Mouse (Mus musculus) midbrain, embryonic 13.5 days (tissue): ENCODE measurements around the gene Nrarp. TPM values are rescaled to one million over a fixed set of nuclear protein-coding genes. Genes with fewer than 3 reads are reported as not detected.
A peak's percentile ranks its signal among the peaks of the same experiment; 100 is the strongest.

Experiments used
- ATAC-seq: fragments of 200-750 bp; cut with Nextera tagmentation; 2 replicates; pipeline ENCODE4 v1.8.0; 2017; ENCODE audit warnings: mild to moderate bottlenecking, moderate TSS enrichment, moderate library complexity
- H3K27ac ChIP-seq: fragments of 300-500 bp; sonication (generic); 2 replicates; pipeline ENCODE4 v1.5.1; 2015; ENCODE audit warnings: inconsistent platforms, mild to moderate bottlenecking, moderate library complexity
- H3K27me3 ChIP-seq: fragments of 300-500 bp; sonication (generic); 2 replicates; pipeline ENCODE4 v1.6.1; 2015; ENCODE audit warnings: mild to moderate bottlenecking, inconsistent platforms
- H3K36me3 ChIP-seq: fragments of 300-500 bp; sonication (generic); 2 replicates; pipeline ENCODE4 v1.6.1; 2015; ENCODE audit warnings: mild to moderate bottlenecking, inconsistent platforms
- H3K4me1 ChIP-seq: fragments of 300-500 bp; sonication (generic); replicated peaks from 2 replicates; pipeline ENCODE4 v1.6.1; 2015; ENCODE audit warnings: inconsistent platforms
- H3K4me2 ChIP-seq: fragments of 300-500 bp; sonication (generic); replicated peaks from 2 replicates; pipeline ENCODE4 v1.6.1; 2015; ENCODE audit warnings: moderate library complexity, mild to moderate bottlenecking, inconsistent platforms
- H3K4me3 ChIP-seq: fragments of 300-500 bp; sonication (generic); replicated peaks from 2 replicates; pipeline ENCODE4 v1.5.1; 2015; ENCODE audit warnings: mild to moderate bottlenecking, inconsistent platforms
- H3K9ac ChIP-seq: fragments of 300-500 bp; sonication (generic); replicated peaks from 2 replicates; pipeline ENCODE4 v1.6.1; 2015; ENCODE audit warnings: mild to moderate bottlenecking, inconsistent platforms
- H3K9me3 ChIP-seq: fragments of 300-500 bp; sonication (generic); 2 replicates; pipeline ENCODE4 v1.6.1; 2016; ENCODE audit warnings: mild to moderate bottlenecking, inconsistent platforms
- WGBS: fragments of 180-500 bp; shearing (Covaris S2); methylation state at CpG from one replicate; pipeline ENCODE4 v1.1.7; 2015; 5-methylcytosine and 5-hydroxymethylcytosine counted together
- polyA plus RNA-seq: library from polyadenylated mRNA; unstranded; fragments of >200 nt; fragmentation: Nextera tagmentation; extraction: Ambion mirVana; gene quantifications from 2 replicates; pipeline ENCODE4 v1.2.1, GENCODE M21; 2015

Gene Nrarp
- polyA plus RNA-seq, result 26.8 and 33.9 TPM in 2 replicates

DNA sequence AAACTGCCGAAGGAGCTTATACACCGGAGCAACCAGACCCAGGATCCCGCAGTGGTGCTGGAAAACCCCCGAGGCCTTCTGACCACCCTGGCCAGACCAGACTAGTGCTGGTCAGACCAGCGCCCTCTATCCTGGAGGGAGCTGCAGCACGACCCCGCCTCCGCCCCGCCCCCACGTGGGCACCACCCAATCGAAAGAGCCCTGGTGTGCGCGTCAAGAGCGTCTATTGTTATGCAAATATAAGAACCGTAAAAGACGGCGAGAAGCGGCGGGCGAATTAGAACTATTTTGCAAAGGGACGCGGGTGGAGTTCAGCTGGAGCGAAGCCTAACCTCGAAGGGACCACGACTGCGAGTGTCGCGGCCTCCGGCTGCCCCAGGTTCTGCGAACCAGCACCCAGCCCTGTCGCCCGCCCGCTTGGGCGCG, at the start of gene Nrarp:
Gene Nrarp, plus strand, starts transcription at position 281 of the 426 bp plus-strand sequence.
- H3K9me3 ChIP-seq, result no peaks in the 10 kb centered on the region
- H3K4me2 ChIP-seq, result peak within 1 kb of the TSS; percentile 65
- peaks cover 93% of the 10 kb centered on the region for H3K4me1 ChIP-seq

DNA sequence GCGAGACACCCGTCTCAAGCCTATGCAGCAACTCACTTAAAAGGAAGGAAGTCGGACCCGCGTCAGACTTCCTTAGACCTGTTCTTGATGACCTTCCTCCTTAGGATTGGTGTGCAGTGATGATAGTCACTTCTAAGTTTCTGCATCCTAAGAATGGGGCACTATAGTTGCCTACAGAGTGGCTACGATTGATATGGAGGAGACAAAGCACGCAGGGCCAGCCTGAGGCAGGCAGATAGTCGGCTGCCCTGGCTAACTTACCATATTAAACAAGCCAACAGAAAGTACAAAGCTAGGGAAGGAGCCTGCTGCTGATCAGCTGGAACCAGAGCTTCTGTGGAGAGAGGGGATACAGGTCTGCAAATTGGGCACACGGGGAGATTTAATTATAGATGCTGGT, 49.0 kb upstream of the Nrarp start:
- 78% methylated on average over 9 of the region's 9 CpGs for WGBS
- no peak overlapping the region for H3K4me2 ChIP-seq
- ATAC-seq, result no peak

More for the DNA sequence above, at the start of gene Nrarp:
- H3K9ac ChIP-seq, result peak within 1 kb of the TSS; percentile 75
- peak; percentile 87 for ATAC-seq
- H3K27me3 ChIP-seq, result 0 out of 2 replicates have a peak, but pooled peaks cover 3% of the 10 kb centered on the region
- peak within 1 kb of the TSS; percentile 65 for H3K4me3 ChIP-seq
- 1% methylated on average over 32 of the region's 35 CpGs for WGBS
- H3K36me3 ChIP-seq, result no peaks in the 10 kb centered on the region
- peak within 1 kb of the TSS; percentile 86 for H3K27ac ChIP-seq

DNA sequence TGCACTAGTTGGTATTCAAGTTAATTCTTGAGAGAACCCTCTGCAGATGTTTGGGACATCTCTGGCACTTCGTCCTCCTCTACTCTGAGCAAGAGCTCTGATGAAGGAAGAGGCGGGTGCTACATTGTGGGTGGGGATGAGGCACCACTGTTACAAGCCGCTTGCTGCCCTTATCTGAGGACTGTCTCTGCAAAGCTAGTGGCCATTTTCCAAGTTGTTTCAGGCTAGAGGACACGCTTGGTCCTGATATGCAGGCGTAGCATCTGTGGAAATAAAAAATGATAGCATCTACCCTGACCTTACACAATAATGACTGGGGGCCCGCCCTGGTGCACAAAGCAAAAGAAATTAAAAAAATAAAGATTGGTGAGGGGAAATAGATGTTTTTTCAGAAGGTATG, 42.7 kb upstream of the Nrarp start:
- no peak for ATAC-seq
- H3K27ac ChIP-seq, result no peak overlapping the region
- 89% methylated on average over 6 of the region's 6 CpGs for WGBS

More for the DNA sequence above, 49.0 kb upstream of the Nrarp start:
- H3K4me1 ChIP-seq, result peaks cover 30% of the 10 kb centered on the region
- H3K9me3 ChIP-seq, result no peaks in the 10 kb centered on the region
- H3K27me3 ChIP-seq, result 0 out of 2 replicates have a peak, but pooled peaks cover 5% of the 10 kb centered on the region
- H3K36me3 ChIP-seq, result no peaks in the 10 kb centered on the region
- H3K4me3 ChIP-seq, result no peak overlapping the region
- H3K27ac ChIP-seq, result no peak overlapping the region
- H3K9ac ChIP-seq, result no peak overlapping the region

DNA sequence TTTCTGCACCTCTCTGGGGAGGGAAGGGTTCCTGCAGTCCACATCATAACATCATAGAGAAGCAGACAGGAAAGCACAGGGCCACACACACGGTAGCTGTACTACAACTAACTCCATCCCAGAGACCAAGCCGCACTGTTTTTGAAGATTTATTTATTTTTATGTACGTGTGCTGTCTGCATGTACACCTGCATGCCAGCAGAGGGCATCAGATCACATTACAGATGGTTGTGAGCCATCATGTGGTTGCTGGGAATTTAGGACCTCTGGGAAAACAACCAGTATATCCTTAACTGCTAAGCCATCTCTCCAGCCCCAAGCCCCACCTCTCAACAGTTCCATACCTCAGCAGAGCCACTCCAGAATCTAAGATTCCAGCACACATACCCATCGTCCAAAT, 39.4 kb upstream of the Nrarp start:
- no peak overlapping the region for H3K9ac ChIP-seq
- H3K27ac ChIP-seq, result no peak overlapping the region
- WGBS, result 76% methylated on average over 4 of the region's 4 CpGs
- H3K9me3 ChIP-seq, result no peaks in the 10 kb centered on the region
- H3K4me2 ChIP-seq, result no peak overlapping the region
- H3K36me3 ChIP-seq, result no peaks in the 10 kb centered on the region
- H3K4me3 ChIP-seq, result no peak overlapping the region
- no peak for ATAC-seq
- no peaks in the 10 kb centered on the region for H3K4me1 ChIP-seq
- 0 out of 2 replicates have a peak, but pooled peaks cover 2% of the 10 kb centered on the region for H3K27me3 ChIP-seq

More for the DNA sequence above, 42.7 kb upstream of the Nrarp start:
- no peaks in the 10 kb centered on the region for H3K36me3 ChIP-seq
- no peaks in the 10 kb centered on the region for H3K9me3 ChIP-seq
- no peaks in the 10 kb centered on the region for H3K4me1 ChIP-seq
- 0 out of 2 replicates have a peak, but pooled peaks cover 2% of the 10 kb centered on the region for H3K27me3 ChIP-seq
- no peak overlapping the region for H3K4me2 ChIP-seq
- no peak overlapping the region for H3K4me3 ChIP-seq
- H3K9ac ChIP-seq, result no peak overlapping the region

DNA sequence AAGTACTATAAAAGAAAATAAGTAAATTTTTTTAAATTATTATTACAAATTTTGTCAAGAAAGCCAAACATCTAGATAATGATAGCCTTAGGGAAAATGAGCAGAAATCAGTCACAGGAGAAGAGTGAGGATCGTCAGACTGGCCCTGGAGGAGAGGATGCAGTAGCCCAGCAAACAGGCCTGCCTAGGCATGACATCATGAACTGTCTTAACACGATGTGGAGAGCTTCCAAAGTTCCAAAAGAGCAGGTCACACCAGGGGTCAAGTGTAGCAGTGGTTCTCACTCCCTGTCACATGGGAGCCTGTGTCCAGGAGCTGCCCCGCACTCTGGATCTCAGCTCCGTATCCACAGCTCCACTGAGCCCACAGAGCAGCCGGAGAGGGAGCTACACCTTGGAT, 38.6 kb upstream of the Nrarp start:
- WGBS, result 83% methylated on average over 5 of the region's 5 CpGs

DNA sequence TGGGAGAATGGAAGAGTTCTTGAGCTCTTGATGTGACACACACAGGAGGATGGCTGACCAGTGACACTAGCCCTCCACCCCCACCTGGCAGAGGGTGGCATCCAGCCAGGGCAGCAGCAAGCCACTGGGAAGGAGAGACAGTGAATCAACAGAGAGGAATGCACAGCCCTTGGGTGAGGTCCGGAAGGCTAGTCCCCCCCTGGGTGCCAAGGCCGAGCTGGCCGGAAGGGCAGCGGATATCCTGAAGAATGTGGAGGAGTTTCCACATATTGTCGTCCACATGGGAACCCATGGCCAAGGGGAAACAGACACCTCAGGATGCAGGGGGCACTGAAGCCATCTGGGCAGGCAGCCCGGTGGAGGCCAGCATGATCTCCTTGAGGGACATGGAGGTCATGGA, 35.2 kb upstream of the Nrarp start:
- Histone ChIP-seq H3K27ac (no peak overlapping the region), H3K9me3 (no peaks in the 10 kb centered on the region), H3K36me3 (no peaks in the 10 kb centered on the region), H3K4me1 (no peaks in the 10 kb centered on the region), H3K9ac (no peak overlapping the region), H3K4me2 (no peak overlapping the region), H3K27me3 (no peaks in the 10 kb centered on the region), H3K4me3 (no peak overlapping the region)
- WGBS, result 84% methylated on average over 6 of the region's 6 CpGs
- no peak for ATAC-seq

More for the DNA sequence above, 38.6 kb upstream of the Nrarp start:
- Histone ChIP-seq H3K36me3 (no peaks in the 10 kb centered on the region), H3K9me3 (no peaks in the 10 kb centered on the region), H3K4me1 (no peaks in the 10 kb centered on the region), H3K9ac (no peak overlapping the region), H3K27me3 (0 out of 2 replicates have a peak, but pooled peaks cover under 1% of the 10 kb centered on the region), H3K4me3 (no peak overlapping the region), H3K4me2 (no peak overlapping the region), H3K27ac (no peak overlapping the region)
- no peak for ATAC-seq

DNA sequence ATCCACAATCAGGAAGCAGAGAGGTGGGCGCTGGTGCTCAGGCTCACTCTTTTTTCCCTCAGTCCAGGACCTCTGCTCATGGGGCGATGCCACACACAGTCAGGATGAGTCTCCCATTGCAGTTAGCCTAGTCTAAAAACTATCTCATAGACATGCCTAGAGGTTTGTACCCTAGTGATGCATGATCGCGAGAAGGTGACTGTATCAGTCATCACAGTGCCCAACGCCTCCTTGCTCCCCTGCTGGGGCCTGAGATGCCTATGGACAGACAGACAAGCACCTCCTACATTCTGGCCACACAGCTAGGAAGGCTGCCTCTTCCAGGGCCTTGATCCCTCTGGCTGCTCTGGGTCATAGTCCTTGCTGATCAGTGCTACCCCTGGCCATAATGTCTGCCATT, 33.2 kb upstream of the Nrarp start:
- no peak for ATAC-seq
- no peak overlapping the region for H3K4me2 ChIP-seq
- no peak overlapping the region for H3K27ac ChIP-seq
- H3K4me3 ChIP-seq, result no peak overlapping the region
- H3K4me1 ChIP-seq, result no peaks in the 10 kb centered on the region
- H3K9me3 ChIP-seq, result no peaks in the 10 kb centered on the region
- H3K27me3 ChIP-seq, result no peaks in the 10 kb centered on the region
- H3K9ac ChIP-seq, result no peak overlapping the region
- 95% methylated on average over 5 of the region's 5 CpGs for WGBS
- H3K36me3 ChIP-seq, result no peaks in the 10 kb centered on the region

DNA sequence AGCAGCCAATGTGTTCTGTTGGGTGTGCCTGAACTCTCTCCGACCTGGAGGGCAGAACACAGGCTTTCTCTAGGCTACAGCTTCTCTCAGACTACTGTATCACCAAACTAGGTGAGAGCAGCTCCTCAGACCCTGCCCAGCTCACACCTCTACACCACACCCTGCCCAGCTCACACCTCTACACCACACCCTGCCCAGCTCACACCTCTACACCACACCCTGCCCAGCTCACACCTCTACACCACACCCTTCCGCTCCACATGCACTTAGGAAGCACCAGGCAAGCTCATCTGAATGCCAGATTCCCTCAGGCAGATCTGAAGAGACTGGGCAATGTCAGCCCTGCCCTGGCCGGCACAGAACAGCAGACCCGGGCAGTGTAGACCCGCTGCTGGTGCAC, 32.7 kb upstream of the Nrarp start:
- 84% methylated on average over 5 of the region's 5 CpGs for WGBS
- no peak for ATAC-seq
- no peak overlapping the region for H3K27ac ChIP-seq
- H3K4me1 ChIP-seq, result no peaks in the 10 kb centered on the region
- no peaks in the 10 kb centered on the region for H3K27me3 ChIP-seq
- H3K9ac ChIP-seq, result no peak overlapping the region
- H3K4me2 ChIP-seq, result no peak overlapping the region
- H3K4me3 ChIP-seq, result no peak overlapping the region
- H3K36me3 ChIP-seq, result no peaks in the 10 kb centered on the region
- H3K9me3 ChIP-seq, result no peaks in the 10 kb centered on the region

DNA sequence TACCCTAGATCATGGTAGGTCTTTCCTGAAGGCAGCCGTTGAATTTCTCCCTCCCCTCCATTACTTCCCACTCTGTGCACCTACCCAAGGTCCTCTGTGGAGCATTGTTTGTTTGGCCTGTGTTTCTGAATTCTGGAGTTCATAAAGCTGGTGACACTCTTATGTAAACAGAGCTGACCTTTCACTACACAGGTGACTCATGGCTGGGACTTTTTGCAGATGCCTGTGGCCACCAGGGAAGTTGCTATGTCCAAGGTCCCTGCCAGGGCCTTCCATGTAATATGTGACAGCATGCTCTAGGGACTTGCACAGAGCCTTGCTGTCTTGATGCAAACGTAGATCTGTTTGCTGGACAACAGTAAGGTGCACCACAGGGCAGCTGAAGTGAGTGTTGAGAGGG, 30.9 kb upstream of the Nrarp start:
- Histone ChIP-seq H3K27ac (no peak overlapping the region), H3K4me1 (no peaks in the 10 kb centered on the region), H3K4me3 (no peak overlapping the region), H3K27me3 (no peaks in the 10 kb centered on the region), H3K36me3 (no peaks in the 10 kb centered on the region), H3K9ac (no peak overlapping the region), H3K4me2 (no peak overlapping the region), H3K9me3 (no peaks in the 10 kb centered on the region)
- 80% methylated on average over 2 of the region's 2 CpGs for WGBS
- ATAC-seq, result no peak

DNA sequence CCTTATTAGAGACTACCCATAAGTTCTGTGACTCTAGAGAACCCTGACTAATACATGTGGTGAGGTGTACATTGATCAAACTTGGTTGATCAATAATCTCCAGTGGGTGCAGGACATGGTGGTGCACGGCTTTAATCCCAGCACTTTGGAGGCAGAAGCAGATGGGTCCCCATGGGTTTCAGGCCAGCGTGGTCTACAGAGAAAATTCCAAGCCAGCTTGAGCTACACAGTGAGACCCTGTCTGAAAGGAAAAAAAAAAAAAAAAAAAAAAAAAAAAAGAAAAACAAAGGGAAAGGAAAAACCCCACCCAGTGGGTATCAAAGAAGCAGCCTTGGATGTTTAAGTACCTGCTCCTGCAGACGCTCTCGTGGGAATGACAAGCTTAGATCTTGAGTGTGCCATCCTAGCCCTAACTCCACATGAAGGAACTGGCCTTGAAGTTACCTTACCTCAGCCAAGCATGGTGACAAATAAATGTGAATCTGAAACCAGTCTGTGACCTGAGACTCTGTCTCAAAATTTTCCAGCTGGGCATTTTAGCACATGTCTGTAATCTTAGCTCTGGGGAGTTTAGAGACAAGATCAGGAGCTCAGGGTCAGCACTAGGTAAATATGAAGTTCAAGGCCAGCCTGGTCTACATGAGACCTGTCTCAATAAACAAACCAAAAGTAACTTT, 29.1 kb upstream of the Nrarp start:
- Histone ChIP-seq H3K36me3 (no peaks in the 10 kb centered on the region), H3K27ac (no peak overlapping the region), H3K9me3 (no peaks in the 10 kb centered on the region), H3K4me2 (no peak overlapping the region), H3K9ac (no peak overlapping the region), H3K4me1 (no peaks in the 10 kb centered on the region), H3K4me3 (no peak overlapping the region), H3K27me3 (no peaks in the 10 kb centered on the region)
- whole genome bisulfite sequencing, result 72% methylated on average over 4 of the region's 4 CpGs
- no peak for ATAC-seq

DNA sequence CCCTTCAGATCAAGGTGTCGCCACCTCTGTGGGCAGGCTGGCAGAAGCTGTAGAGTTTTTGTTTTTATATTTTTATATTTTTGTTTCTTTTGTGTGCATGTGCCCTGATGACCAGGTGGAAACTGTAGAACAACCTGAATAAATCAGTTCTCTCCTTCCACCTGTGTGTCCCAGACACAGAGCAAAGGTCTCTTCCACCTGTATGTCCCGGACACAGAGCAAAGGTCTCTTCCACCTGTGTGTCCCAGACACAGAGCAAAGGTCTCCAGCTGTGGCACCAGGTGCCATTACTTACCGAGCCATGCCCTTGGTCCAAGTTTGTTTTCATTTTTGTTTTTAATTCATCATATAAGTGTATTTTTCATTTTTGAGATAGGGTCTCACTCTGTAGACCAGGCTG, 24.4 kb upstream of the Nrarp start:
- no peak for ATAC-seq
- WGBS, result 85% methylated on average over 3 of the region's 3 CpGs
- H3K27ac ChIP-seq, result no peak overlapping the region

DNA sequence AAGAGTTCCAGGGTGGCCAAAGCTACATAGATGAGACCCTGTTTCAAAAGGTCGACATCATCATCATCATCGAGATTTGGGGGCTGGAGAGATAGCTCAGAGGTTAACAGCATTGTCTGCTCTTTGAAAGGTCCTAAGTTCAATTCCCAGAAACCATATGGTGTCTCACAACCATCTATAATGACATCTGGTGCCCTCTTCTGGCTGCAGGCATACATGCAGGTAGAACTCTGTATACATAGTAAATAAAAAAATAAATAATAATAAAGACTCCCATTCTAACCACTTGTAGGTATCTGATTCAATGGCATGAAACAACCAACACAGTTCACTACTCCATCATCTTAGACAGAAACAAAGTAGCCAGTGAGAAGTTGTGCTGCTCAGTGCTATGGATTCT, 23.6 kb upstream of the Nrarp start:
- no peak overlapping the region for H3K27ac ChIP-seq
- 47% methylated on average over 2 of the region's 2 CpGs for WGBS
- no peak overlapping the region for H3K9ac ChIP-seq
- no peaks in the 10 kb centered on the region for H3K27me3 ChIP-seq
- no peak overlapping the region for H3K4me3 ChIP-seq
- no peak overlapping the region for H3K4me2 ChIP-seq
- H3K36me3 ChIP-seq, result no peaks in the 10 kb centered on the region
- no peaks in the 10 kb centered on the region for H3K9me3 ChIP-seq
- ATAC-seq, result no peak
- no peaks in the 10 kb centered on the region for H3K4me1 ChIP-seq

More for the DNA sequence above, 24.4 kb upstream of the Nrarp start:
- H3K9me3 ChIP-seq, result no peaks in the 10 kb centered on the region
- no peaks in the 10 kb centered on the region for H3K36me3 ChIP-seq
- H3K9ac ChIP-seq, result no peak overlapping the region
- H3K4me2 ChIP-seq, result no peak overlapping the region
- no peaks in the 10 kb centered on the region for H3K4me1 ChIP-seq
- no peaks in the 10 kb centered on the region for H3K27me3 ChIP-seq
- no peak overlapping the region for H3K4me3 ChIP-seq

DNA sequence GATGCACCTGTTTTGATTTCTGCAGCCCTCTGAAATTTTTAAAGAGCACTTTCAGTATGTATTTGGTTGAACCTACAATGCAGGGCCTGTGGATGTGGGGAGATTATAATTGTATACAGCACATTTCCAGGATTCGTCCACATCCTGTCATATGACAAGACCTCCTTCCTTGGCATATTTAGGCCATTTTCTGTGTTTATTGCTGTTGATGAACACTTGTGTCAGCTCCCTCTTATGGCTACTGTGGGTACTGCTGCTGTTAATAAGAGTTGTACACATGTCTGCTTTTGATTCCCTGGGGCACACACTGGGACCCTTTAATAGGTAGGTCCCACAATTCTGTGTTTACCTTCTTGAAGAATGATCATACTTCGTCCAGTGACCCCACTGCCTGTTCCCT, 22.9 kb upstream of the Nrarp start:
- Histone ChIP-seq H3K27me3 (no peaks in the 10 kb centered on the region), H3K36me3 (no peaks in the 10 kb centered on the region), H3K4me3 (no peak overlapping the region), H3K4me1 (0 out of 2 replicates have a peak, but pooled peaks cover under 1% of the 10 kb centered on the region), H3K9me3 (no peaks in the 10 kb centered on the region), H3K27ac (no peak overlapping the region), H3K4me2 (no peak overlapping the region), H3K9ac (no peak overlapping the region)
- 57% methylated on average over 2 of the region's 2 CpGs for WGBS
- ATAC-seq, result no peak
